Mouse (Mus musculus): ENCODE data around the gene Casp14.

The Casp14 gene

DNA sequence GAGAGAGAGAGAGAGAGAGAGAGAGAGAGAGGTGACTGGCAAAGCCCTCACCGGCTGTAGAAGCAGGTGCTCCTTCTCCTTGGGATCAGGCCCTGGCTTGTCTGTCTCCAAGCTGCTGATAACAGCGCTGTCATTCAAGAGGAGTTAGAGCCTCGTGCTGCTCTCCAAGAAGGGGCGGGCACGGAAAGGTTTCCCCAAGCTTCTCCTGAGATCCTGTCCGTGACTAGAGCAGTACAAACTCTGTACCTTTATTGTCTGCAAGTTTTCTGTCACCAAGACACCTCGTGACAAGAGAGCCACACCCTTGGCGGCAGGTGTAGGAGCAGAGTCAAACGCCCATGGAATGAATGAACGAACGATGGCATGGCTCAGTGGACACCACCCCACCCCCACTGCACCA, at the start of gene Casp14:
Gene Casp14, minus strand, starts transcription at position 239 of the 400 bp plus-strand sequence.
- no peak for DNase-seq (ENCODE audit: low read depth, low spot score)

- DNase-seq (ENCODE audit: low read depth, low spot score): no peak
Measured at GRCm38 (mm10) chr10:78765570-78765969, 47.5 kb upstream of the Casp14 start.

DNA sequence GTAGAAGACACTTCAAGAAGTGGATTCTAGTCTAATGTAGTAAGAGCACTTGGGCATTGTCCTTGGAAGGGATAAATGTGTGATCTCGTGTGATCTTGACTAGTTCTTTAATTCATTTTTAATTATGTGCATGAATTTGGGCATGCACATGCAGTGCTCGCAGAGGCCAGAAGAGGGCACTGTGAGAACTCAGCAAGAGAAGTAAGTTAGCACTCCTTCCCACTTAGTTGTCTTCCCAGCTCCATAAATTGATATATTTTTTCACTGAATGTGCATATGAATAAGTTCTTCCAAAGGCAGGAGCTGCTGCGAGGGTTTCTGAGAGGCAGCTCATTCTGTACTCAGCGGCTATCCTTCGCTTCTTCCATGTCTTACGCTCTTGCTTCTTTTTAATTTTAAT, 37.9 kb upstream of the Casp14 start:
- DNase-seq (ENCODE audit: low read depth, low spot score): no peak

DNA sequence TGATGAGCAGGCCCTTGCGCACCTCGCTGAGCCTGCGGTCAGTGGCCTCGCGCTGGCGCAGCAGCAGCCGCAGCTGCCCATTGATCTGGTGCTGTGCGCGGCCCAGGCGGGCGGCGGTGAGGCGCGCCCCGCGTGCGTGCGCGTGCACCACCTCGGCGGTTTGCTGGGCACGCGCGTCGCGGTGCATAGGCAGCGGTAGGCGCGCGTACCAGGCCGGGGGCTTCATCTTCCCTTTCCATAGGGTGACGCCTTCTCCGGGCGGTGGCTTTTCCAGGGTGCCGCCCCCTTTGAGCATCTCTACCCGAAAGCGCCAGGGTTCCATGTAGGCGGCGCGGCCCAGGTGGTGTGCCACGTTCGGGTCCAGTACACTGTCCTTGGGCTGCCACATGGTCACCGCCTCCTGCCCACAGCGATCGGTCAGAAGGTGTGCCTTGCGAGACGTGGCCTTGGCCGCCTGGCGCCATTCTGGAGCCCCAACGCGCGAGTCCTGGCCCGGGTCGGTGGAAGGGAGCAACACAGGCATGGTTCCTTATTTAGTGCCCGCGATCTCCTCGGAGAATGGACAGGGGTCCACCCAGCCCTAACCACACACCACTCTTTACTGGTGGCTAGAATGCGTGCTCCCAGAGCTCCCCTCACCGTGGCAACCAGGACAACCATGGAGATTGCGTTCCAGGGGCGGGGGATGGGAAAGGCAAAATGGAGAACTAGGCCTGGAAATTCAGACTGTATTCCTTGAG, 34.5 kb upstream of the Casp14 start, which contains the start of gene Ccdc105:
Gene Ccdc105, minus strand, starts transcription at position 614 of the 740 bp plus-strand sequence.
- DNase-seq (ENCODE audit: low read depth, low spot score): no peak

GRCm38 (mm10) chr10:78748946-78749345, 30.9 kb upstream of the Casp14 start:
- DNase-seq (ENCODE audit: low read depth, low spot score): no peak

- DNase-seq (ENCODE audit: low read depth, low spot score): no peak
Measured at GRCm38 (mm10) chr10:78748161-78748560, 30.1 kb upstream of the Casp14 start.

GRCm38 (mm10) chr10:78747035-78747721, 29.1 kb upstream of the Casp14 start:
- no peak for DNase-seq (ENCODE audit: low read depth, low spot score)

DNA sequence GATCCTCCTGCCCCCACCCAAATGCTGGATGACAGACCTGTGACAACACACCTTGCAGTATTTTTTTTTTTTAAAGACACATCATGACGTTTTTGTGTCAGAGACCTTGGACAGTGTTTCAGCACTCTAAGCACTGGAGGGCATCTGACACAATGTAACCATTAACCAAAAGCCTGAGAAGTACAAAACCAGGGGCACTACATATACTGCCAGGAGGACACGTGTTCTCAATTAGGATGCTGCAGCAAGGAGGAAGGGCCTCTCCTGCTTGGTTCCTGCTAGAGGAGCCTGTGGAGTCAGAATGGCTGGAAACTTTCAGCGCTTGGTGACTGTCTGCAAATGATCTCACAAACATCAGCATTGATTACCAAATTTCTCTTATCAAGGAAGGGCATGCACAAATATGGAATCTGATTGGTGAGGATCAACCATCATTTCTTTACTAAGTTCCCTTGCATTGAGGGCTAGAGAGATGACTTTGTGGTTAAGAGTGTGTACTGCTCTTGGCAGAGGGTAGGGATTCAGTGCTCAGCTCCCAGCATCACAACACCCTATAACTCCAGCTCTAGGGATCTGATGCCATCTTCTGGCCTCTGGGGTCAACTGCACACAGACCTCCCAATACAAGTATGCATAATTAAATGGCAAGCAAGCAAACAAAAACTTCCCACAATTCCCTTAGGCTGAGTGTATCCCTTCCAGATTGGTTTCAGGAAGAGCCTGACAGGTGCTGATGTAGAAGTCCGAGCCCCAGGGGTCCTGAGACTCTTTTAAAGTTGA, 27.5 kb upstream of the Casp14 start:
- no peak for DNase-seq (ENCODE audit: low read depth, low spot score)

DNA sequence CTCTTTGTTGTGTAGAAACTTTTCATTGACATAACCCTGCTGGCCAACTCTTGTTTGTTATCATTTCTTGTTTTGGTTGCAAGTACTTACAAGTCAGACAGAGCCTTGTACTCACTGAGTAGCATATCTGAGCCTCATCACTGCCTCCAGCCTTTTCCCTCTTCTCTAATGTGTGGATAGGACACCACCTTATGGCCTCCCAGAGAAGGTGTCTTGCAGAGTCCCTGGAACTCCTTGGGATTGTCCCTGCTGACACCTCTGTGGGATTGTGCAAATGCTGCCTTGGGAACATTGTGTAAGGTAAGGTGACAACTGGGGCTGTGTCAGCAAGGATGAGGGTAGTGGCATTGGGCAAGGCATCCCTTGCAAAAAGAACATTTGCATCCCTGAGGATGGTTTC, 25.6 kb upstream of the Casp14 start:
- DNase-seq (ENCODE audit: low read depth, low spot score): no peak

GRCm38 (mm10) chr10:78739821-78740220, 21.7 kb upstream of the Casp14 start:
- no peak for DNase-seq (ENCODE audit: low read depth, low spot score)

DNA sequence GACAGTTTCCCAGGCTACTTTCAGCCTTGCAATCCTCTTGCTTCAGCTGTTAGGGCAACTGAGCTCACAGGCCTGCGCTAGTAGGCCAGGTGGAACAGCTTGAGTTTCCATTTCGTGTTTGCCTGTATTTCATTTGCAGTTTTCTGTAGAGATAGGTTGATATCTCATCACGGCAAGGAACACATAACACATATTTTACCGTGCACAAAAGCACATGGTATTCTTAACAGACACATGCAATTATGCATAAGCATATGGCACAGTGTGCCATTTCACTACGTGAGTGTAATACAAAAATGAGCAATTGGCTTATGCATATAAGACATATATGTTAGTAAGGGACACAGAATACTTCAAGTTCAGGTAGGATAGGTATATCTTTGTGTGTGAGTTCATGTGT, 9.8 kb upstream of the Casp14 start:
- no peak for DNase-seq (ENCODE audit: low read depth, low spot score)

GRCm38 (mm10) chr10:78727035-78727434, 8.9 kb upstream of the Casp14 start:
- DNase-seq (ENCODE audit: low read depth, low spot score): no peak

- no peak for DNase-seq (ENCODE audit: low read depth, low spot score)
Measured at GRCm38 (mm10) chr10:78723416-78723815, 5.3 kb upstream of the Casp14 start.

DNA sequence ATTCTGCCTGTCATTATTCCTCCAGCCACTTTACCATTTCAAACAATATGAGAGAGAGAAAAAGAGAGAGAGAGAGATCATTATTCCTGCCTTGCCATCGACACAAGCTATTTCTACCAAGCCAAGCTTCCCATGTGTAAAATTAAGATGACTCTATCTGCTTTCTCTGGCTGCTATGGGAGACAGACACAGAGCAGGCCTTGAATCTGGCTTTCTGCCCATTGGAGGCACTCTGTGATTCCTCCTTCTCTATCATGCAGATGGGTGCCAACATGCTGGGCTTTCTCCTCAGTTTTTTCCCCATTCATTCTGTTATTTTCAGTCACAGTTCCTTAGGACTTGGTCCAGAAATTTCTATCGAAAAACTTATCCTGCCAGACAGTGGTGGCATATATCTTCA, 4.6 kb upstream of the Casp14 start:
- DNase-seq (ENCODE audit: low read depth, low spot score): no peak

DNA sequence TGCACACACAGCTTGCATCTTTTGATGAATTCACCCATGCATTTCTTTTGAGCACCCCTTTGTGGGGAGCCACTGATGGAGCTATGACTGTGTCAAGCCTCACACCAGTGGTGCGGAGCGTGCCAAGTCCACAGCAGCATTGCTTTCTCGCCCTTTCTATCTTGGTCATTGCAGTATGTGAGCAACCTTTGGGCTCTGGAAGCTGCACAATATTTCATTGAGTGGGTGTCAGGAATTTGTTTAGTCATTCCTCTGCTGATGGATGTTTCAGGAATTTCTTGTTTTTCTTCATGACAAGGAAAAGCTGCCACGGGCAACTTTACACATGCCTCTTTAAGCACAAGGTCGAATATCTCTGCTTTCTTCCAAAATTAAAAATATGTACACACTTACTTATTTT, 3.9 kb upstream of the Casp14 start:
- DNase-seq (ENCODE audit: low read depth, low spot score): no peak

DNA sequence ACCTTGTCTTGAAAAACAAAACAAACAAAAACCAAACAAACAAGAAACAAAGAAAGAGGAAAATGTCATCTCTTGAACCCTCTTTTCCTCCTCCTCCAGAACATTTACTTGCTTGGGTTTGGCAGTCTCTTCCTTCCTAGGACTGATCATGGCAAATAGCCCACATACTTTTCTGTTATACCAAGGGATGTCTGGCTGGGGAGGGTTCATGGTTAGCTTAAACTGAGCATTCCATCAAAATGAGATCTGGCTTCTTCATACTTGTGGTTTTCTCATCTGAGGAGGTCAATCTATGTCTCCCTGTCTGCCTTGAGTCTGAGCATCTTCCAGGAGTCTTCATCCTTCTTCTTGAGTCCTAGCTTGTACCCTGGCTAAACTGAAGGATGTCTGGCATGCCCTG, 1.9 kb downstream of the Casp14 start:
- DNase-seq (ENCODE audit: low read depth, low spot score): no peak

DNA sequence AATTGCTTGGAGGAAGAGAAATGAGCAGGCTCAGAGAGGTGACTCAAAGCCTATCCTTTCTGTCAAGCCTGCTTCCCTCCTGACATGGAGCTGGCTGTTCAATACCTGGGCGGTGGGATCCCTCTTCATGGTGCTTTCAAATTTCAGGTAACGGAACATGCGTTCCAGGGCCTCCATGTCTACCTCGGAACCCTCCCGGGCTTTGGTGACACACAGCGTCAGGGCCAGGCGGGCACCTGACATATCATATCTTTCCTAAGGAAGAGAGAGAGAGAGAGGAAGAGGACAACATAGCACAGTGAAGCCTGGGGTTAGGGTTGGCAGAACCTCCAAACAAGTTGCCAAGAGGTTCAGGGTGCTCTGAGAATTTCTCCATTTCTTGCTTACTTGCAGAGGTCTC, 2.9 kb downstream of the Casp14 start:
- DNase-seq (ENCODE audit: low read depth, low spot score): no peak

- DNase-seq (ENCODE audit: low read depth, low spot score): no peak
Measured at GRCm38 (mm10) chr10:78714129-78714528, 4.0 kb downstream of the Casp14 start.

DNA sequence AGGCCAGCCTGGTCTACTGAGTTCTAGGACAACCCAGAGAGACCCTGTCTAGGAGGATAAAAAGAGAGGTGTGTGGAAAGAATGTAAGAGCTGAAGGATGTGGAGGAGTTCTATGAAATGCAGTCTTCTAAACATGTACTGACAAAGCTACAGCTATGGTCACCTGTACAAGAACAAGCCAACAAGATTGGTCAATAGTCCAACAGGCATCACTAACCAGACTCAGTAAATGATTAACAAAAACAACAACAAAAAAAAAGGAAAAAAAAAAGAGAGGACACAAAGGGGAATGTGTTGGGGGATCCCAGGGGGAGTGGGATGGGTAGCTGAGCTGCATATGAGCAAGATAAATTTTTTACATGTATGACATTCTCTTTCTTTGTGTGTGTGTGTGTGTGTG, 7.4 kb downstream of the Casp14 start:
- no peak for DNase-seq (ENCODE audit: low read depth, low spot score)

GRCm38 (mm10) chr10:78700881-78701280, 17.2 kb downstream of the Casp14 start:
- DNase-seq (ENCODE audit: low read depth, low spot score): no peak

DNA sequence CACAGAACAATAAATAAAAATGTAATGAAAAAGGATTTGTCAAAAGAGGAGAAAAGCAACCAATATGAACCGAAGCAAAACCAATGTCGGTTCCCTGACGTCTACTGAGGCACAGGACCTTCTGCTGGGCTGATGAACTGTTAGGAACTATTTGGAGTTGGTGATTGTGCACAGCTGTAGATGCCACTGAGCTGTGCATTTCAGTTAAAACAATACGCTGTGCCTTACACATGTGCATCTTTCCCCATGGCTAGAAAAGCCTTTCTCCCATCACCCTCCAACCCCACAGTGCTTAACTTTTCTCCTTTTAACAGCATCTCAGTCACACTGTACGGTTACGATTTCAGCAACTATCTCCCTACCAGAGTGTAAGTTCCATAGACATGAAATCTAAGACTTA, 28.1 kb downstream of the Casp14 start:
- no peak for DNase-seq (ENCODE audit: low read depth, low spot score)

- DNase-seq (ENCODE audit: low read depth, low spot score): no peak
Measured at GRCm38 (mm10) chr10:78686995-78687577, 31.0 kb downstream of the Casp14 start.

All from c-Kit-negative CD71-positive TER-119-positive erythroid progenitor cells, embryonic 14.5 days (primary cell).